Mouse (Mus musculus) embryonic fibroblast, embryonic 13.5 days (primary cell): Measurements from ENCODE around the gene Top2b.

Source experiments
- CTCF ChIP-seq: IDR thresholded peaks from 2 replicates; pipeline ENCODE4 v1.5.1; 2011; ENCODE audit warnings: mild to moderate bottlenecking, control low read depth, low read length, moderate library complexity, borderline replicate concordance; ENCODE audit not compliant: insufficient read depth
- POLR2A ChIP-seq: IDR thresholded peaks from 2 replicates; pipeline ENCODE4 v1.6.1; 2011; ENCODE audit warnings: low read depth, mild to moderate bottlenecking, control low read depth, low read length, moderate library complexity

- TF ChIP-seq POLR2A (no peak), CTCF (no peak)
Measured at GRCm38 (mm10) chr14:16414163-16414562, 49.2 kb downstream of the Top2b start.
